ENCODE assay signal across 17 mouse cellular contexts in the genomic region with DNA sequence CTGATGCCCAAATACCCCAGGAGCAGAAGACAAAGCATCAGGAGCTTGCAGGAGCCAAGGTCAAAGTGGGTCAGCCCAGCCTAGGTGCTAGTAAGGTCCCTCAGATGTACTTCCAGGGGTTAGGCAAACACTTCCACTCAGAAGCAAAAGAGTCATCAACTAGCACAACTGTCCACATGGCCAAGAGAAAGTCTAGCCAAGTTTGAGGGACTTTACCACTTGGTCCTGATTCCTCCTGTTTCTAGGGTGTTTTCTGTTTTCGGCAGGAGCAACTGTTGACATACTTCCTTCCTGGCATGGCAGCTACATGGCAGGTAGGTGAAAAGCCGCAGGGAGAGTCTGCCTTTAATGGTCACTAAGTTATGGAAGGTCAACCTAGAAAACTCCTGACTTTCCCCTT. TPM values are rescaled to one million over a fixed set of nuclear protein-coding genes. Genes with fewer than 3 reads are reported as not detected.
"Had no signal": no experiment of that assay in that cellular context is flagged by ENCODE, and none has a peak within 500 bp of the region (broad histone marks: within the 10 kb centered on the region; RNA-seq: fewer than 3 reads in every experiment).

No protein-coding gene starts in this region.

- DNase-seq: retina, postnatal 1 day; right cerebral cortex, adult 18-20 months; right cerebral cortex, postnatal 14 days; right cerebral cortex, postnatal 25 days; right cerebral cortex, postnatal 4 days; spleen, adult 18-20 months; thymus, adult 18-20 months; thymus, adult 2 months; thymus, postnatal 14 days; thymus, postnatal 25 days; thymus, postnatal 36 days; thymus, postnatal 4 days had no signal

- H3K9me3 ChIP-seq: neural tube, embryonic 13.5 days; neural tube, embryonic 15.5 days; stomach, embryonic 15.5 days had no signal

- H3K4me2 ChIP-seq: neural tube, embryonic 13.5 days; neural tube, embryonic 15.5 days; stomach, embryonic 15.5 days had no signal

- H3K4me3 ChIP-seq: neural tube, embryonic 13.5 days; neural tube, embryonic 15.5 days; stomach, embryonic 15.5 days had no signal

- H3K4me1 ChIP-seq: neural tube, embryonic 13.5 days; neural tube, embryonic 15.5 days; stomach, embryonic 15.5 days had no signal

- H3K27ac ChIP-seq: neural tube, embryonic 13.5 days; neural tube, embryonic 15.5 days; stomach, embryonic 15.5 days; stomach, postnatal 0 days had no signal

- H3K9ac ChIP-seq: neural tube, embryonic 13.5 days; neural tube, embryonic 15.5 days; stomach, embryonic 15.5 days had no signal

- H3K36me3 ChIP-seq: neural tube, embryonic 13.5 days; neural tube, embryonic 15.5 days; stomach, embryonic 15.5 days had no signal

- H3K27me3 ChIP-seq: neural tube, embryonic 13.5 days; neural tube, embryonic 15.5 days; stomach, embryonic 15.5 days had no signal

RNA-seq across cellular contexts. Expression of a gene that starts 57.4 kb away (rescaled TPM):
- total RNA-seq: neutrophil, adult 5-6 weeks had no signal
